Mouse (Mus musculus) megakaryocyte, embryonic 14.5 days (primary cell): Measurements from ENCODE around the gene Ndufab1.

Source experiments
- FLI1 ChIP-seq: IDR thresholded peaks from 2 replicates; pipeline ENCODE4 v1.6.1; 2012; ENCODE audit warnings: low read length, inconsistent platforms, mixed read lengths
- GATA1 ChIP-seq: IDR thresholded peaks from 3 replicates; pipeline ENCODE4 v1.6.1; 2012; ENCODE audit warnings: mixed read lengths, low read length, inconsistent platforms, borderline replicate concordance

DNA sequence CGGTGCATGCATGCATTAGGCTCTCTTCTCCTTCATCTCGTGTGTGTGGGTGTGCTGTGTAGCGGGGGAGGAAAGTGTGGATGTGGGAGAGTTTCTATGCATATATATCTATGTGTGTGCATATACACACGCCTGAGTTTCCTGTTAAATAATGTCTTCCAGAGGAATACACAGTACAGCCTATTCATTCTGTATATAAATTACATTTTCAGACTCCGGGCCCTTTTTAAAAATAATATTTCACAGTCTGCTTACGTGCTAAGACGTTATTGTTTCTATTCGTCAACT lies 31.6 kb upstream of the Ndufab1 start:
- TF ChIP-seq FLI1 (no peak), GATA1 (no peak)
